Mouse (Mus musculus) heart, postnatal 0 days (tissue): ENCODE measurements around the gene Col11a1.

Experiments used
- CTCF ChIP-seq: IDR thresholded peaks from 2 replicates; pipeline ENCODE4 v1.5.1; 2016; ENCODE audit warnings: antibody characterized with exemption, control low read depth, low read depth
- EP300 ChIP-seq: IDR thresholded peaks from 2 replicates; pipeline ENCODE4 v1.6.1; 2016; ENCODE audit warnings: antibody characterized with exemption, low read depth

GRCm38 (mm10) chr3:114229501-114229900 lies 199.2 kb downstream of the Col11a1 start:
- TF ChIP-seq CTCF = no peak
- TF ChIP-seq EP300 = no peak
